Mouse (Mus musculus) midbrain, embryonic 12.5 days (tissue): Measurements from ENCODE around the gene Gak. TPM values are rescaled to one million over a fixed set of nuclear protein-coding genes. Genes with fewer than 3 reads are reported as not detected.

ENCODE experiments used
- ATAC-seq: fragments of 200-750 bp; cut with Nextera tagmentation; 2 replicates; pipeline ENCODE4 v1.8.0; 2017; ENCODE audit warnings: low read depth, moderate TSS enrichment, moderate library complexity; ENCODE audit not compliant: low FRiP score
- H3K27ac ChIP-seq: fragments of 300-500 bp; sonication (generic); replicated peaks from 2 replicates; pipeline ENCODE4 v1.5.1; 2016; ENCODE audit warnings: mild to moderate bottlenecking
- H3K27me3 ChIP-seq: fragments of 300-500 bp; sonication (generic); 2 replicates; pipeline ENCODE4 v1.6.1; 2016; ENCODE audit warnings: mild to moderate bottlenecking
- H3K36me3 ChIP-seq: fragments of 300-500 bp; sonication (generic); 2 replicates; pipeline ENCODE4 v1.6.1; 2016
- H3K4me1 ChIP-seq: fragments of 300-500 bp; sonication (generic); 2 replicates; pipeline ENCODE4 v1.6.1; 2016
- H3K4me2 ChIP-seq: fragments of 300-500 bp; sonication (generic); replicated peaks from 2 replicates; pipeline ENCODE4 v1.6.1; 2016; ENCODE audit warnings: mild to moderate bottlenecking, moderate library complexity
- H3K4me3 ChIP-seq: fragments of 300-500 bp; sonication (generic); 2 replicates; pipeline ENCODE4 v1.5.1; 2016; ENCODE audit warnings: mild to moderate bottlenecking
- H3K9ac ChIP-seq: fragments of 300-500 bp; sonication (generic); replicated peaks from 2 replicates; pipeline ENCODE4 v1.6.1; 2016; ENCODE audit warnings: mild to moderate bottlenecking, moderate library complexity
- H3K9me3 ChIP-seq: fragments of 300-500 bp; sonication (generic); 2 replicates; pipeline ENCODE4 v1.6.1; 2016; ENCODE audit warnings: mild to moderate bottlenecking
- WGBS: fragments of 180-500 bp; shearing (Covaris S2); methylation state at CpG from one replicate; pipeline ENCODE4 v1.1.7; 2016; 5-methylcytosine and 5-hydroxymethylcytosine counted together
- polyA plus RNA-seq: library from polyadenylated mRNA; unstranded; fragments of >200 nt; fragmentation: Nextera tagmentation; extraction: Ambion mirVana; gene quantifications from 2 replicates; pipeline ENCODE4 v1.2.1, GENCODE M21; 2016

The Gak gene
- polyA plus RNA-seq, 1 experiment from 2014 or later: 60.5 TPM

DNA sequence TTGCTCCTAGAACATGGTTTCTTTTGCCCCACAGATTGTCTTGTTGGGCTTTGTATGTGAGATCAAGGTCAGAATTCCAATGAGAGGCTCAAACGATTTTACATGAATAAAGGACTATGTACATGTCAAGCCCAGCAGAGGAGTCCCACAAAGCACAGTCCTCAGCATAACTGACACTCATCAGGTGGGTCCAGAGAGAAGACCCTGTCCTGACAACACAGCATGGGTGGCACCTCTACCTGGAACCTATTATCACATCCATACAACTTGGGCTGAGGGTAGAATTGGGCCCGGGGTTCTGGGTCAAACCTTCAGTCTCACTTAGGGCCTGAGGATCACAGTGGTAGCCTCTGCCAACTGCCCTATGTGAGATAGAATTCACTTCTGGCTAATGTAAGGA is 64.2 kb downstream of the Gak start:
- Histone ChIP-seq H3K4me2 (no peak overlapping the region), H3K27me3 (no peaks in the 10 kb centered on the region), H3K4me1 (no peaks in the 10 kb centered on the region), H3K9ac (no peak overlapping the region), H3K36me3 (peaks cover 36% of the 10 kb centered on the region), H3K4me3 (no peak overlapping the region), H3K27ac (no peak overlapping the region), H3K9me3 (no peaks in the 10 kb centered on the region)
- WGBS: 89% methylated on average over 2 of the region's 2 CpGs
- ATAC-seq: no peak

GRCm38 (mm10) chr5:108564346-108564745 is 65.2 kb downstream of the Gak start:
- no peak for ATAC-seq
- WGBS: 93% methylated on average over 3 of the region's 3 CpGs
- H3K9me3 ChIP-seq: no peaks in the 10 kb centered on the region

DNA sequence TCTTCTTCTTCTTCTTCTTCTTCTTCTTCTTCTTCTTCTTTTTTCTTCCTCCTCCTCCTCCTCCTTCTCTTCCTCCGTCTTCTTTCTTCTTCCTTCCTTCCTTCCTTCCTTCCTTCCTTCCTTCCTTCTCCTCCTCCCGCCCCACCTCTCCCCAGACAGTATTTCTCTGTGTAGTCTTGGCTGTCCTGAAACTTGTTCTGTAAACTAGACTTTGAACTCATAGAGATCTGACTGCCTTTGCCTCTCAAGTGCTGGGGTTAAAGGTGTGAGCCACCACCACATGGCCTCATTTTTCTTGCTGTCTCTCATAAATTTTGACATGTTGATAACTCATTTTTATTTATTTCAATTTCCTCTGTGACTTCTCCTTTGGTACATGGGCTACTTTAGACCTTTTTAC is 67.1 kb downstream of the Gak start:
- no peaks in the 10 kb centered on the region for H3K27me3 ChIP-seq
- 94% methylated on average over 2 of the region's 2 CpGs for WGBS
- H3K4me3 ChIP-seq: no peak overlapping the region
- H3K36me3 ChIP-seq: peaks cover 7% of the 10 kb centered on the region; the same call in 1 of the 2 replicates
- no peak for ATAC-seq
- H3K4me2 ChIP-seq: no peak overlapping the region
- no peak overlapping the region for H3K9ac ChIP-seq
- H3K4me1 ChIP-seq: no peaks in the 10 kb centered on the region
- H3K9me3 ChIP-seq: no peaks in the 10 kb centered on the region
- H3K27ac ChIP-seq: no peak overlapping the region

More at GRCm38 (mm10) chr5:108564346-108564745, 65.2 kb downstream of the Gak start:
- Histone ChIP-seq H3K27me3 (no peaks in the 10 kb centered on the region), H3K9ac (no peak overlapping the region), H3K4me1 (no peaks in the 10 kb centered on the region), H3K36me3 (peaks cover 25% of the 10 kb centered on the region), H3K27ac (no peak overlapping the region), H3K4me3 (no peak overlapping the region), H3K4me2 (no peak overlapping the region)

DNA sequence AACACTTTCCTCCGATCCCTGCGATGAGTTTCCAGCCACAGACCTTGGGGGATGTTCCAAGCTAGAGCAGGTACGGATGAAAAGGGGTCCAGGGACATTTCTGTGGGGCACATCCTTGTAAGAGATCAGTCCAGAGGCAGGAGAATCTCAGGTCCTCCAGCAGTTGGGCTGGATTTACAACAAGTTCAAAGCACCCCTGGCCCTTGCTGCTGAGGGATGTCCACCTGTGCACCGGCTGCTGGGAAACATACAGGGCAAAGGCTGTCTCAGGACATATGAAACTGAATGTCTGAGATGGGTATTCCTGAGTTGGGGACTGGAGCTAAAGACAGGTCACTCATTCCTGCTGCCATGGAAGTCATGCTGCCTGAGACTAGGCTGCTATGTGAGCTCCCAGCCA is 72.6 kb downstream of the Gak start:
- no peaks in the 10 kb centered on the region for H3K9me3 ChIP-seq
- H3K9ac ChIP-seq: no peak overlapping the region
- no peak for ATAC-seq
- no peak overlapping the region for H3K4me2 ChIP-seq
- H3K4me1 ChIP-seq: no peaks in the 10 kb centered on the region
- WGBS: 74% methylated on average over 4 of the region's 4 CpGs
- peaks cover 6% of the 10 kb centered on the region; the same call in 1 of the 2 replicates for H3K27me3 ChIP-seq
- H3K27ac ChIP-seq: no peak overlapping the region
- H3K36me3 ChIP-seq: no peaks in the 10 kb centered on the region
- no peak overlapping the region for H3K4me3 ChIP-seq

- Histone ChIP-seq H3K9me3 (no peaks in the 10 kb centered on the region), H3K4me3 (no peak overlapping the region), H3K4me1 (peaks cover 9% of the 10 kb centered on the region), H3K27me3 (peaks cover 33% of the 10 kb centered on the region), H3K27ac (no peak overlapping the region), H3K36me3 (no peaks in the 10 kb centered on the region), H3K4me2 (no peak overlapping the region), H3K9ac (no peak overlapping the region)
- WGBS: 56% methylated on average over 1 of the region's 1 CpGs
- ATAC-seq: no peak
Measured at GRCm38 (mm10) chr5:108554041-108554440, 75.5 kb downstream of the Gak start.

- H3K9me3 ChIP-seq: no peaks in the 10 kb centered on the region
- peaks cover 9% of the 10 kb centered on the region for H3K4me1 ChIP-seq
- peak overlapping the region; percentile 65 for H3K4me2 ChIP-seq
- no peaks in the 10 kb centered on the region for H3K36me3 ChIP-seq
- WGBS: 0% methylated on average over 16 of the region's 16 CpGs
- H3K9ac ChIP-seq: peak overlapping the region; percentile 50; the same call in 1 of the 2 replicates
- peaks cover 48% of the 10 kb centered on the region for H3K27me3 ChIP-seq
- H3K27ac ChIP-seq: no peak overlapping the region
- ATAC-seq: peak; percentile 59
- peak overlapping the region; percentile 46 for H3K4me3 ChIP-seq
Measured at GRCm38 (mm10) chr5:108550207-108550594, 79.4 kb downstream of the Gak start.

- WGBS: under 1% methylated on average over 56 of the region's 56 CpGs
- ATAC-seq: peak; percentile 88
- H3K27me3 ChIP-seq: peaks cover 48% of the 10 kb centered on the region
Measured at GRCm38 (mm10) chr5:108549489-108550206, 79.9 kb downstream of the Gak start, which contains the start of gene Cplx1. Gene Cplx1 (minus strand): TSS chr5:108550024.

DNA sequence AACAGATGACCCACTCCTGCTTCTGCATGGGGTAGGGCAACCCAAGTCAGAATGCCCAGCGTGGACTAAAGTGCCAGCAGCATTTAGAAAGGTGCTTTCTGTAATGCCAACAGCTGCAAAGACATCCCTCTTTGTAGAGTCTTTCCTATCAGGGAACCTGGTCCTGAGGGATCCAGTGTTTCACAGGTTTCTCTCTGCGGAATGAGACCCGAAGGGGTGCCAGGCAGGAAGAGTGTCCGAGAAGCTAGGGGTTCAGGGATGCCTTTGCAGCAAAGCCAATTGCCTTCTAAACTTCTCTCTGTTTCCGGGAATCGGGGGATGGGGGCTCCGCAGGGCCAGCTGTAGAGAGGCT is 80.4 kb downstream of the Gak start:
- WGBS: 21% methylated on average over 7 of the region's 7 CpGs
- no peak overlapping the region for H3K27ac ChIP-seq
- H3K4me1 ChIP-seq: peaks cover 9% of the 10 kb centered on the region
- peak overlapping the region; percentile 46 for H3K4me3 ChIP-seq
- H3K27me3 ChIP-seq: peaks cover 48% of the 10 kb centered on the region
- H3K36me3 ChIP-seq: no peaks in the 10 kb centered on the region
- peak overlapping the region; percentile 65 for H3K4me2 ChIP-seq
- ATAC-seq: no peak
- H3K9ac ChIP-seq: peak overlapping the region; percentile 50
- H3K9me3 ChIP-seq: no peaks in the 10 kb centered on the region

More at GRCm38 (mm10) chr5:108549489-108550206, 79.9 kb downstream of the Gak start, which contains the start of gene Cplx1:
- peak within 1 kb of the TSS; percentile 46 for H3K4me3 ChIP-seq
- peak within 1 kb of the TSS; percentile 65 for H3K4me2 ChIP-seq
- no peaks in the 10 kb centered on the region for H3K36me3 ChIP-seq
- peaks cover 9% of the 10 kb centered on the region for H3K4me1 ChIP-seq
- no peak within 1 kb of the TSS for H3K27ac ChIP-seq
- H3K9ac ChIP-seq: peak within 1 kb of the TSS; percentile 50
- H3K9me3 ChIP-seq: no peaks in the 10 kb centered on the region

DNA sequence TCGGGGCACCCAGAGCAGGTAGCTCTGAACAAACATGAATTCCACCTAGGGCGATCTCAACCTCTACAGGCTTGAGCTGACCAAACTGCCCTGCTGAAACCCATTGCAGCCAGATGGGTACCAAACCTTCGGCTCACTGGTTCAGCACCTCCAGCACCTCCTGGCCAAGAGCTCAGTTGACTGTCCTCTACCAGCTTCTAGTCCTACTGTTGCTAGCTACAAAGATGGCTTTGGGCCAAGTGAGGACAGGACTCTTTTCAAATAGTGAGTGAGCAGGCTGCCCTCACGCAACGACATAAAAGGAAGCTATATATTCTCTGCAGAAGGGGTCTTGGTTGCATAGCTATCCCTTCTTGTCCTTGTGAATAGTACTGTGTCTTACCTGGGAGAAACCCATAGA is 81.9 kb downstream of the Gak start:
- no peak overlapping the region for H3K27ac ChIP-seq

GRCm38 (mm10) chr5:108543516-108544291 is 85.9 kb downstream of the Gak start:
- Histone ChIP-seq H3K4me1 (no peaks in the 10 kb centered on the region), H3K27me3 (peaks cover 11% of the 10 kb centered on the region), H3K9me3 (no peaks in the 10 kb centered on the region), H3K4me2 (no peak overlapping the region), H3K36me3 (no peaks in the 10 kb centered on the region), H3K9ac (no peak overlapping the region), H3K27ac (no peak overlapping the region), H3K4me3 (no peak overlapping the region)
- no peak for ATAC-seq
- WGBS: 75% methylated on average over 7 of the region's 7 CpGs

More for the DNA sequence above, 81.9 kb downstream of the Gak start:
- Histone ChIP-seq H3K9me3 (no peaks in the 10 kb centered on the region), H3K4me1 (peaks cover 9% of the 10 kb centered on the region), H3K27me3 (peaks cover 44% of the 10 kb centered on the region), H3K9ac (no peak overlapping the region), H3K36me3 (no peaks in the 10 kb centered on the region), H3K4me2 (no peak overlapping the region), H3K4me3 (no peak overlapping the region)
- WGBS: 88% methylated on average over 5 of the region's 5 CpGs
- ATAC-seq: no peak

DNA sequence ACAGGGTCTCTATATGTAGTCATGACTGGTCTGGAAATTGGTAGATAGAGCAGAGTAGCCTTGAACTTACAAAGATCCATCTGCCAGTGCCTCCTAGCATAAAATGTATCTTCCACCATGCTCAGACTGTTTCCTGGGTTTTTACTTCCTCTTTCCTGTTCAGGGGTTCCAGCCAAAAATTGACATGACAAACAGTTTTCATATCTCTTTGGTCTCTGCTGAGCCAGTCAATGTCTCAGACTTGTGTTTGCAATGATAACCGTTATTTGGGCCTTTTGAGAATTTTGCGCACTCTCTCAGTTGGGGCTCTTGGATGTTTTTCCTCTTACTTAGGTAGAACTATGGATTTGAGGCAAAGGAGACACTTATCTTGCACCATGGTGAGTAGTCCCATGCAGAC is 95.4 kb downstream of the Gak start:
- no peak overlapping the region for H3K27ac ChIP-seq
- no peaks in the 10 kb centered on the region for H3K36me3 ChIP-seq
- WGBS: 97% methylated on average over 2 of the region's 2 CpGs
- no peak overlapping the region for H3K4me2 ChIP-seq
- H3K9me3 ChIP-seq: peaks cover 12% of the 10 kb centered on the region; the same call in 1 of the 2 replicates
- no peaks in the 10 kb centered on the region for H3K4me1 ChIP-seq
- H3K27me3 ChIP-seq: no peaks in the 10 kb centered on the region
- ATAC-seq: no peak
- no peak overlapping the region for H3K4me3 ChIP-seq
- H3K9ac ChIP-seq: no peak overlapping the region

GRCm38 (mm10) chr5:108522597-108522996 is 107.0 kb downstream of the Gak start:
- H3K4me2 ChIP-seq: no peak overlapping the region
- no peak overlapping the region for H3K27ac ChIP-seq
- H3K4me1 ChIP-seq: 0 out of 2 replicates have a peak, but pooled peaks cover 2% of the 10 kb centered on the region
- H3K9me3 ChIP-seq: no peaks in the 10 kb centered on the region
- no peaks in the 10 kb centered on the region for H3K36me3 ChIP-seq
- ATAC-seq: no peak
- H3K4me3 ChIP-seq: no peak overlapping the region
- H3K27me3 ChIP-seq: no peaks in the 10 kb centered on the region
- 84% methylated on average over 3 of the region's 3 CpGs for WGBS
- H3K9ac ChIP-seq: no peak overlapping the region
